Mouse (Mus musculus) CD8-positive naive resting alpha-beta T cell, adult 2 months (primary cell): ENCODE data around the gene Meis2.

Experiments
- DNase-seq, 2 experiments: peaks; one replicate each; pipeline ENCODE4 v3.0.0; 2022; ENCODE audit warnings: low read depth in 2 of 2, low spot score in 2 of 2

Meis2 gene

DNA sequence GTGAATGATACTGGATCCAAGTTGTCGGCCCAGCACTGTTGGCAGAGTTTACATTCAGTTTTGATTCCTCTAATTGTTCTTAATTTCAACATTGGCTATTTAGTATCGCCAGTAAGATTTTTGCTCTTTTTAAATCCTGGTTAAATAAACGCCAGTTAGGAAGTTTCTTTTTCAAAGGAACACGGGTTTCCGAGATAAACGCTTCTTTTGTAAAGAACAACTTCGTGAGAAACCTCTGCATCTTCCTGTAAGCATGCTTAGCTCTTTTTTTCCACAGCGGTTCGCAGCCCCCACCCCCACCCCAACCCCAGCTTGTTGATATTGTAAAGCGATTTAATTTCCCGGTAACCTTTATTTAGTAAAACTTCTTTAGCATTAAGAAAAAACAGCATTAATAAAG, 2.8 kb upstream of the Meis2 start:
- no peak for DNase-seq

DNA sequence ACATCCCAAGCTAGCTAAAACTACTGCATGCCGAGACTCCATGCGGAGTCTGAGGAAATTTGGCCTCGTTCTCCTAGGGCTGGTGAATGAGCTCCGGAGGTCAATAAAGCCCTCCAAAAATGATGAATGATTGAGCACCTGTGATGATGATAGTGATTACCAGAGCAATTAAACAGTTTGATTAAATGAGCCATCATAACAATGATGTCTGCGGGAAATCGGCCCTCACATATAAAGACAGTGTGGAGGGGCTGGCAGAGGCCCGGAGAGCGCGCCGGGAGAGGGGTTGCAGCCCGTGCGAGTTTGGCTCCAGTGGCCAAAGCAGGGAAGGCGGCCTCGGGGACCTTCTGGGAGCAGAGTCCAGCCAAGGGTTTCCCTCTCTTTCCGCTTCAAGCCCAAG, 2.1 kb upstream of the Meis2 start:
- no peak for DNase-seq

DNA sequence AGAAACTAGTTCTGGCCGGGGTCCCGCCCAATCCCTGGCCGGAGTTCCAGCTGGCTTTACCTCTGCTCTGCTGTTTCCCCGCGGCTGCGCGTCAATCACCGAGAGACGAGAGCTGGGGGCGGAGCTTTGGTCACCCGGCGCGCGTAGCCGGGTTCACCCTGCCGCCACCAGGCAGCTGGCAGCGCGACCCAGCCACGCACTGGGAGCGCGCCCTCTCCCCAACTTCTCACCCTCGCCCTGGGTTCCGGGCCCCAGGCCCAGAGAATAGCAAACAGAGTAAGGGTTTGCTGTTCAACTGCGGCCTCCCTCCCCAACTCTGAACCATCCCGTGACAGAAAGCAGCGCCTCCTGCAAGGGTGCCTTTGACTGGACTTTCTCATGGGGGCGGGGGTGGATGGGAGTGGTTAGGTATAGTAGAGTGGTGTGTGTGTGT, 1.4 kb upstream of the Meis2 start:
- no peak for DNase-seq

DNA sequence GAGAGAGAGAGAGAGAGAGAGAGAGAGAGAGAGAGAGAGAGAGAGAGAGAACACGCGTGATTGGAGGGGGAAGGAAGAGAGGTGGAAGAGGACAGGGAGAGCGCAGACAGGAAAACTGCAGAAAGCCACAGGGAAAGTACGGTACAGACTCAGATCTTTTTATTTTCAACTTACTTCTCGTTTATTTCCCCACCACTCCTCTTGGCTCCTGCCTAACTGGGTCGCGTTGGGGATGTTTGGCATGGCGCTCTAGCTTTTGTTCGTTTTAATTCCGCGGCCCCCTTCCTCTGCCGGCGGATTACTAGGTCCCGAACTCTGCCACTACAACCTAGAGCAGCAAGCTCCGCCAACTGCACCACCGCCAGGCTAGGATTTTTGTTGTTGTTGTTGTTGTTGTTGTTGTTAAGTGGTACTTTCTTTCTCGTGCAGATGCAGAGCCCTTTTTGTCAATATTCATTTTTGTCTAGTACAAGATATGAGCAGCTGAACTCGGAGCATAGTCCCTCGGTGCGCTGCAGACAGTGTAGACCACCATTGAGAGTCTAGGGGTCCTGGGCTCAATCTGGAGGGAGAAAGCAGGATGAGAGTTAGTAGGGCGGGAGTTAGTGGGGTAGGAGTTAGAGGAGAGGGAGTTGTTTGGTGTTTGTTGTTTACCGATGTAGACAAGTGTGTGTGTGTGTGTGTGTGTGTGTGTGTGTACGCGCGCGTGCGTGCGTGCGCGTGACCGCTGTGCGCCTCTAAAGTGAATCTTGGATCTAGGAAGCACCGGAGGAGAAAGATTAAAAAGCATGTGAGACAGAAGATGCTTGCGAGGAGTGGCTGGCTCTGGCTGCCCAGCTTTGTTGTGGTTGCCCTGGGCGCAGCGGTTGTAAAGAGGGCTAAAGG, 660 bp upstream of the Meis2 start:
- no peak for DNase-seq

DNA sequence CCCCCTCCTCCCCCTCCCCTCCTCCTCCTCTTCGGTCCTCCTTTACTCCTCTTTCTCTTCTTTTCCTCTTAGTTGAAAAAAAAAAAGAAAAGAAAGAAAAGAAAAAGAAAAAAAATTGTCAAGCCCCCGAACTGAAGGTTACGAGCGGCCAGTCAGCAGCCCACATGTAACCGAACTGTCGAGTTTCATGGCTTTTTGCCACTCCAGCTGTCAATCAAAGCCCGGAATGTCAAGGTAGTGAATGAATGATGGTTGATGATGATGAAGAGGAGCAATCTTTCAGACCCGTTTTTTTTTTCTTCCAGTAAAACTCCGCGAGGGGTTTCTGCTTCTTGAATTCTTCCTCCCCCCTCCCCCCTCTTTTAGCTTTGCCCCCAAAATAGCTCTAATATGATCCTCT, 582 bp downstream of the Meis2 start:
- DNase-seq = no peak

DNA sequence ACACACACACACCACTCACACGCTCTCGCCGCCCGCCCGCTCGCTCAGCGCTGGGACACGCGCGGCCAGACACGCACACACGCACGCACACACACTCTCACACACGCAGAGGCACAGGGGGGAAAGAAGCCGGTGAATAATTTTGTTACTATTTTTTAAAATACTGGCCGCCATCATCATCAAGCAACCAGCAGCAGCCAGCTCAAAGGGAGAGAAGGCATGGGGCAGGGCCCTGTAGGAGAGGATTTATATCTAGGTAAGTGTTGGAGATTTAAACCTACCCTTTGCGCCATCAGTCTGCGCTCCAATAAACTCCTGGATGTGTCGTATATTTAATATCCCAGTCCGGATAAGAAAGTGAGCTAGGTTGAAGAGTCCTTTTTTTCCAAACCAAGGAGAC, 1.1 kb downstream of the Meis2 start:
- no peak for DNase-seq

DNA sequence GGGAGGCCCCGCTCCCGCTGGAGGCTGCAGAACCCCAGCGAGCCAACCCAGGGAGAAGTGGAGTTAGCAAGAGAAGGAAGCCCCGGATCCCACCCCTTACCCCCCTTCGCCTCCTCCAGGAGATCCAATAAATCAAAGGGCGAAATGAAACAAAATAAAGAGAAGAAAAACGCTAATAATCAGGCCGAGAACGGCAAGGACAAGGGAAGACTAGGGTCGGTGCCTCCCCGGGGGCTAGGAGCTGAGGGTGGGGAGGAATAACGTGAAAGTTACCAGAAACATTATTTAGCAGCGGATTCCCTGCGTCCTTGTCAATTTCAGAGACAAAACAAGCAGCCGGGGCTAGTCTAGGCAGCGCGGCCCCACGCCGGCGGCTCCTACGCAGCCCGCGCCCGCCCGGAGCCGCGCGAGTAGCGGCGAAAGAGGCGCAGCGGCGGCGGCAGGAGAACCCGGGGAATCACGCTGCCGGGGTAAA, 1.8 kb downstream of the Meis2 start:
- DNase-seq = no peak

DNA sequence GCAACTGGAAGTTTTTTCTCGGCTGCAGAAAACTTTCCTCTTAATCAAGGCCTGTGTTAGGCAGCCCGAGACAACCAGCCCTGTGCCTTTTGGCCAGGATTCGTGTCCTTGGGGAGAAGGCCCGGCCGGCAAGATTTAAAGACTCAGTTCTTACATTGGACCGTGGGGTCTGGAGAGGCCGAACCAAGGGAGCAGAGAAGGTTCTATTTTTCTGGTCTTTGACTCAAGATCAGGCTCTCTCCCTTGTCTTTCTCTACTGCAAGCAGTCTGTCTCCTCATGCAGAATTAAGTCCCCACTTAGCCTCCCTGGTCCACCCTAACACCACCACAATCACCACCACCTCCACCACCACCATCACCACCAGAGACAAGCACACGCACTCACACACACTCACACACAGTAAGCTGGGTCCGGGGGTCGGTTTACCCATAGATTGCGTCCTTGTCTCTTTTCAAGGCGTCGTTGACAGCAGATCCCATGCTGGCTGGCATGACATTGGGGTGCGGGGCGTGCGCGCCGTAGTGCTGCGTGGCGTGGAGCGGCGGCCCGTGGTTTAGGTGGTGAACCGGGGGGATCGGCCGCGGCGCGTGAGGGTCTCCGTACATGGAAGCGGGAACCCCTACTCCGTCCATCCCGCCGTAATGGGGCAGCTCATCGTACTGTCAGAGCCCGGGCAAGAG, 2.7 kb downstream of the Meis2 start:
- no peak for DNase-seq

DNA sequence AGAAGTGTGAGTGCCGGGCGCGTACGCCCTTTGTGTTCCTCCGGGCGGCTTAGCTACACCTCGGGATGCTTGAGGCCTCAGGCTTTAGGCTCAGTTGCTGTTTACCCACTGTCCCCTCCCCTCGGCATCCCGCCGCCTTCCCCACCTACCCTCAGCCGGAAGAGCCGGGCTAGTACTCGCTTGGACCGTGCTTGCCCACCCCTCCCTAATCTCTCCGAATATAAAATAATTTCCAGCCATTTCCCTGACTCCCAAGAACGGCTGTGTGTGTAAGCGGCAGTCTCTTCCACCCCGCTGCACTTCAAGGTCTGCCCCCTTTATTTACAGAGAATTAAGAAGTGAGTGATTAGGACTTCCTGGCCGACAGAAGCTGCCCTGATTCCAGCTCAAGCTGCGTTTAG, 3.4 kb downstream of the Meis2 start:
- no peak for DNase-seq

DNA sequence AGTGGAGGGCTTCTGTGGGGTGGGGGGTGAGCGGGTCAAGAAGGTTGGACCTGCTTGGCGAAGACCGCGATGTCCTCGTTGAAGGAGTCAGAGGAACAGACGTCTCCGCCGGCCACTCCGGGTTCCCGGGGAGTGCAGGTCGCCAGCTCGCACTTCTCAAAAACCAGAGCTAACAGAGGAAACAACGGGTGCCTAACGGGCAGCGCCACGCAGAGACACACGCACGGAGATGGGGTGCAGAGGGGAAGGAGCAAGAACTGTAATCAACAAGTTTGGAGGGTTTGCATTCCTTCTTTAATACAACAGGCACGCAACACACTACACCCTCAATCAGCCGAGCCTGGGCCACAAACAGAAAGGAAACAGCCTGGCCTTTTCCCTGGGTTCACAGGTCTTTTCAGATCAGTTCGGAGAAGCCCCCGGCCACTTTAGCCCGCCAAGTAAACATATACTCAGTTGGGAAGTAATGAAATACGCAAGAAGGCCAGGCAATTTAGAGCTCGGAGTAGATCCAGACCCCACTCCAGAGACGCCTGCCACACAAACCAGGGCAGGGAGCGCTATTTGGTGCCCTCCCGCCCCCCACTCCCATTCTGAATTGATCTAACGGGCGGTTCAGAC, 4.1 kb downstream of the Meis2 start:
- no peak for DNase-seq

DNA sequence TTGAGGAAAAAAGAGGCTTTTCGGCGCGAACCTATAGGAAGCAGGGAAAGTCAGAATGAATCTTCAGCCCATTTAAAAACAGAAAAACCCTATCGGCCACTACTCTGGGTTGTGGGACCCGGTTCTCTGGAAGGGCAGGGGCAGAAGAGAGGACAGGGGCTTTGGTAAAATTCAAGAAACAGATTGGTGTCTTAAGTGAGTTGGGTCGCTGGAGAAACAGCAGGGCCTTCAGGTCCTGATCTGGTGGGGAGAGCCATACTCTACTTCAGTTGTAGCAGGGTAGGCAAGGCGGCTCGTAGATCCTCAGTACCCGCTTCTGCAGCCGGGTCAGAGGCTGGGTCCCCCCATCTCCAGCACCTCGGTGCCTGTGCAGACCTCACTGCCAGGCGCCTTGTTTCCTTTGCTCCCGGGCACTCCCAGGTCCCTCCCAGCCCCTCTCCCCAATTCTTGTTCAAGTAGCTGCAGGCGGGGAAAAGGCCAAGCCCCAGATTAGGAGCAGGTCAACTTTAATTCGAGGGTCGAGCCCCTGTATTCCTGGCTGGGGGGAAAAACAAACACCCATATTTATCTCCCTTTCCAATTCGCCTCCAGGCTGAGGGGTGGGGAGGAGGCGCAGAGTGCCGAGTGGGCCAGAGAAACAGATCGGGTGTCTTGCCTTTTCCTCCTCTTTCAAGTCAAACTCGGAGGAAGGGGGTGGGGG, 4.8 kb downstream of the Meis2 start:
- no peak for DNase-seq

DNA sequence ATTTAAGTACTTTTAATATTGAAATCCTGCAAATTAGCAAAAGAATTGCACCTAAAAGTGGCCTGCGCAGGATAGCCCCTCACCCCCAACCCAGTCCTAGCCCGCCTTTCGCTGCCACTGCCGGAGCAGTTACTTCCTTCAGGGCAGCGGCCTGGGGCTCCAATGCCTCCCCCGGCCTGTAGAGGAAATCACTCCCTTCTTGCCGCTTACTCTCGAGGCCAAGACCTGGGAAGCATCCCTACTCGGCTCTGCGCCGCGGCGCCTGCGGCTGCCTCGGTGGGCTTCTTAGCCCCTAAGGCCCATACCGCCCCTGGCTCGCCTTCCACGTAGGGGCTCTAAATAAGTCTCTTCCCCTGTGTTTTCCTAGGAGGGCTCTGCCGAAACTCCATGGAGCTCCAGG, 5.4 kb downstream of the Meis2 start:
- DNase-seq = no peak

DNA sequence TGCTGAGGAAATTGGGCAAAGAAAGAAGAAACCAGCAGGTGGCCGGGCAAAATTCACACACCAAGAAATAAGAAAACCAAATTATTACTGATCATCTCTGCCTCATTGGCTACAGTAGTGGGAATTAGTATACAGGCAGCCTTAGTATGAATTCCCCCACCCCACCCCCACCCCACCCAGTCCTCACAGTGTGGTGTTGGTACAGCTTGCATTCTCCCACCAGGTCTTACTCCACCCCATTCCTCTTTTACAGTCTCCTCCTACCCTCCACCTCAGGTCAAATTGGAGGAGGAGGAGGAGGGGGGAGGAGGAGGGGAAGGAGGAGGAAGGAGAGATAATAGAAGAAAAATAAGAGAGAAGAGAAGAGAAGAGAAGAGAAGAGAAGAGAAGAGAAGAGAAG, 6.0 kb downstream of the Meis2 start:
- no peak for DNase-seq

DNA sequence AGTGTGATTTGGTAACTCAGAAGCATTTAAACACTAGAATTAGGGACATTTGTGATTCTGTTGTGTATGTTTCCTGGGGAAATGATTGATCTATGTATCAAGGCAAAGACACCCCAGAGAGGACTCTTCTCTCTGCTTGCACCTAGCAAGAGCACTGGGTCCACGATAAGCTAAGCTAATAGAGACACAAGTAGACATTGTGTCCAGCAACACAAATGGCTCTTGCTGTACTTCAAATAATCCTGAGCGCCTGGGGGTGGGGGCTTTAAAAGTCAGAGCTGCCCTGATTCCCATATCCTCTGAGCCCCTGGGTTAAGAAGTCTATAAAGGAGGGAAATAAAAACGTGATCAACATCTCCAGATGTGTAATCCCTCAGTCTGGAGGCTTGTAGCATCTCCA, 6.6 kb downstream of the Meis2 start:
- no peak for DNase-seq

DNA sequence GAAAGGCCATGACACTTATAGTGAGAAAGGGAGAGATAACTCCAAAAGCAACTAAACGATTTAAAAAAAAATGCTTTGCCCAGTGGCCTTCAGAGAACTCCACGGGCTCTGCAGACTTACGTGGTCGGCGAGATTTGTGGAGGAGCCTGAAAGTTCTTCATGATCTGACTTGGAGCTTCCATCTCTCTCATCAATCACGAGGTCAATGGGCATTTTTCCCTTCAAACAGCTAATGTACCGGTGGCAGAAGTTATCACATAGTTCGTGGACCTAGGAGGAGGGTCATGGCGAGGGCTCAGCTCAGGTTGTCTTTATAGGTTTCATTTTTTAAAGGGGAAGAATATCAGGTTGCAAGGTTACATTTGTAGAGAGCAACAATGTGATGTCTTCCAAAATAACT, 7.1 kb downstream of the Meis2 start:
- DNase-seq = no peak

DNA sequence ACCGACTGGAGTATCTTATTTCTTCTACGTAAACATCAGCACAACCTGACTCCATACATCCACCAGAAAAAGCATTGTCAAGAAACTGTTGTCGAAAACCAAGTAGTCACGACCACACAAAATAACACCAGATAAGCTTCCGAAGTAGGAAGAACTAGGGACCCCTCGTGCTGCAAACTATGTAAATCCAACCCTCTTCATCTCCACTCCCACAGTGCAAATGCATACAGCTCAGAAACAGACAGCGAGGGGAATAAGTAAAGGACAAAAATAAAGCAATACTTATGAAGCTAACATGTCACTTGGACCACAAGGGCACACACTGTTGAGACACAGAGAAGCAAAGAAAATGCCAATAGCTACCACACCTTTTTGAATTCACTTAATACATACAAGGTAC, 8.8 kb downstream of the Meis2 start:
- no peak for DNase-seq

DNA sequence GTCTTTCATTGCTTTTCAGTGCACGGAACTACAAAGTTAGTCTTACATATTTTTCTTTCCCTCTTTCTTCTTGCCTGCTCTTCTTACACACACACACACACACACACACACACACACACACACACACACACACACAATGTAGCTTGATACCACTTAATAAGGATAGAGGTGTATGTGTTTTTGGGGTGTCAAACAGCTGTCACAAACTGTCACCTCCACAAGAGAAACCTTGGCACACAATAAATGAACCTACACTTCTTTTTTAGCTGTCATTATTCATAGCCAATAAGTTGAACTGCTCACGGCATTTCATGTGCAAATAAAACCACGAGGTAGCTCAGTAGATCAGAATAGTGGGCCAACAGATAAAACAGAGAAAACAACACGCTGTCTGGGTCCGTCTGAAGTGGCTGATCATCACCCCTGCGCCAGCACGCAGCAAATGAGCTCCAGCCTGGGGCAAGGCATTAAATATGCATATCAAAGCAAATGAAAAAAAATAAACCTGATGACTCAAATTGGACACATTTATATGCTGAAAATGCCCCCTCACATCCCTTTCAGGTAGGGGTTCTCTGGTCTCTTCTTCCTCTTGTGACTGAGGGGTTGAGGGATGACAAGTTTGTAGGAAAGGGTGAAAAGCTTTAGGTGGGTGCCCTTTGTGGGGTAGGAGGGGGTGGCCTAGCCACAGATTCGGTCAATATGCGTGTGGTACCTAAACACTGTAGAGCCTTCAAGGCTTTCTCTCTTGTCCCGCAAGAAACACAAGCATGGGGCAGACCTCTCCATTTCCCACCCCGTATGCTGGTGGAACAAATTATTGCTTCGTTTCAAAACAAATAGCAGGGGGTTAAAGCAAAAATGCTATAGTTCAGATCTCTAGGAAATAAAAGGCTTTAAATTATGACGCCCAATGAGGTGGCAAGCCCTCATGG, 9.7 kb downstream of the Meis2 start:
- DNase-seq = no peak

DNA sequence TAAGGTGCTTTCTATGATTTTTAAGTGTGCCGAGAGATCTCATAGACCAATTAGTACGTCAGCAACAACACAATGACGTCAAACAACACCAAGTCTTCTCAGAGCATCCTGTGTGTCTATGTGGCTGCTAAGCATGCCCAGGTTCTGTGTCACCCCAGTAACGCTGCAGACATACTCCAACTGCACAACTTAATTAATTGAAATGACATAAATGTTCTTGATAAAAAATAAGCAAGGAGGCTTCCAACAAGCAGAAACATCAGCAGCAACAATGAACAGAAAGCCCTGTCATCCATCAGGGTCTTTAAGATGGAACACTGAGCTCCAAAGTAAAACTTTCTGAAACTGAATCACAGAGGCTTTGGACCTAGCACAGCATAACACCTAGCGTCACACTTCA, 11.7 kb downstream of the Meis2 start:
- no peak for DNase-seq

DNA sequence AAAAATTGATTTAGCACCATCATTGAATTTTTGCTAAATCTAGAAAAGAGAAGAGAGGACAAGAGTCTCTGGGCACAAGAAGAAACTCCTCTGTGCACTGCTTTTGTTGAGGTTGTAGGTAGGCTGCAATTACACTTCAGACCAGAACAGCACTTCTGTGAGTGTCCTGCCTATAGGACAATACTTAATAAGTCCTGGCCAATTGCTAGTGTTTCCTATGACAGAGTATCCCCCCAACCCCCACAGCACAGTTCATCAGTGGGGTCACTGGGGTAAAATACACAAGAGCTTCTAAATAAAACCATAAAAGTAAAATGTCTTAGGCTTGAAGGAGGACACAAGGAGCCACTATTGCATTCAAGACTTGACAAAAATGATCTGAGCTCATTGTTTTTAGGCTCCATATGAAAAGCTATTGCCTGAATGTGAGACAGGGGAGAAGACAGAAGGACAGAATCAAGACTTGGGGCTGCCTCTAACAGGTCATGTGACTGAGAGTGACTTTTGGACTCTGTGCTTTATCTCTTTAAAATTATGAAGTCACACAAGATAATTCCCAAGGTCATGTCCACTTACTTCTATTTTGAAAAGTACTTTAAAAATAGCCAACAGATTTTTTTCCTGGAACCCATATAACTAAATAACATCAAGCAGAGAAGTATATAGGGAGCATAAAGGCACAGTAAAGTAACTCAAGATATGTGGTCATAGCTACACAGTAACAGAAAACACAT, 12.8 kb downstream of the Meis2 start:
- DNase-seq = no peak
